Mouse (Mus musculus) frontal cortex, postnatal 36 days (tissue): ENCODE measurements around the gene Rdh16f1.
"Not testable (repeated sequence)": the region's sequence is repeated elsewhere in the genome, so short reads cannot be mapped to it uniquely, and the experiment has no call there.

Experiments used
- DNase-seq, 2 experiments: peaks; one replicate each; pipeline ENCODE4 v3.0.0; 2022; ENCODE audit warnings: low spot score in 2 of 2

Rdh16f1 gene

DNA sequence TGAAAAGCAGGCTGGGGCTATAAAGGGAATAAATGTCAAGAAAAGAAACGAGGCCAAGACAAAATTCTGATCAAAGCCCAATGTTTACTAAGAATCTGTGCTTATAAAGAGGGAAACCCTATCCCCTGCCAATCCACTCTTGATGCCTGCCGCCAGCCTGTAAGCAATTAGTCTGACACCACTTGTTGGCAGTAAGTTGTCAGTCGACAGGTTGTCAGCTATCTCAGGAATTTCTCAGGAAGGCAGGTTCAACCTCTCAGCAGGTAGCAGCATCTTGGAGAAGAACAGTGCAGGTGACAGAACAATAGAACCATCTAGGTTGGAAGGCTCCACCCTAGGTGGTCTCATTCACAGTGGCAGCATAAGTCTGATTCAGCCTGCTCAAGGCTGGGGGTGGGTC lies 69.5 kb downstream of the Rdh16f1 start:
- no peak for DNase-seq

DNA sequence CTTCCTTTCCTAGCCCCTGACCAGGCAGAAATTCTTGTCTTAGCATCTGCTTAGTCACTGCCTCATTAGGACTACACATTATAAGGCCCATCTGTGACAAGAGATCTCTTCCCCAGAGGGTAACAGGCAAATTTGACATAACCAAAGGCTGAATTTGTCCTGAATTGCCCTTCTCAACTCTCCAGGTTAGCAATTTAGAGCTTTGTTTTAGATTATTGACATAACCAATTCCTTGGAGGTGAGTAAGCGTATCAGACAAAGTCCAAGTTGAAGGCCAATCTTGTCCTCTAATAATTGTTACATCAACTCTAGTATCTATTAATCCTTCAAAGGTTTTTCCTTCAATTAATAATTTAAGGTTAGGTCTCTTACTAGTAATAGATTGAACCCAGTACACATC lies 74.6 kb downstream of the Rdh16f1 start:
- not testable (repeated sequence) for DNase-seq

DNA sequence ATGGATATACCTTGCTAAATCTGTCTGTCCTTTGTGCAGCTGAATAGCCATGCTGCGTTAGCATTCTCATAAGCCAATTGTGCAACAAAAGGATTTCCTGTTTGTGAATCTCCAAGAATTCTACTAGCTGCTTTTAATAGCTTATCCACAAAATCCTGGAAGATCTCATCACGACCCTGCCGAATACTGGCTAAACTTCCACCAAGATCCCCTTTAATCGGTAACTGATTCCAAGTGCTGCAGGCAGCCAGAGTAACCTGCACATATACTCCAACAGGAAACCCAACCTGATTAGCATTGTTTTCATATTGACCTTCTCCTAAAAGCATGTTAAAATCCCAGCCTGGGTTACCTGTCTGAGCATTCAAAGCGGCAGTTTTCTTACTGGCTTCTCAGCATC lies 75.7 kb downstream of the Rdh16f1 start:
- no peak for DNase-seq

DNA sequence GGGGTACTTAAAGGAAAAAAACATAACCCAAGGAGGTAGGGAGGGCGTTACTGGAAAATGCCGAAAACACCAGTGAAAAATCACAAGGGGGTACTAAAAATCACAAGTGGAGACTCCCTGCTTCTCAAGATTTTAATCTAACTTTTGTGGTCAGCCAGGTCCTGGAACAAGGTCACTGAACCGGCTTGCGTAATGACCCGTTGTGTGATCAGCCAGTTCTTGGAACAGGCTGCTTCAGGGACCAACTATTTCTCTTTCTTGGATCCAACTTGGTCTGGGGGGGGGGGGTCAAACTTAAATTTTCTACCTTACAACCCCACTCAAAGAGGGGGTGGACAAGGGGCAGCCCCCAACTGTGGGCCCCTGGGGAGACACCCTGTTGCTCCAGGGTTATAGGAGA lies 78.2 kb downstream of the Rdh16f1 start:
- DNase-seq: not testable (repeated sequence)

DNA sequence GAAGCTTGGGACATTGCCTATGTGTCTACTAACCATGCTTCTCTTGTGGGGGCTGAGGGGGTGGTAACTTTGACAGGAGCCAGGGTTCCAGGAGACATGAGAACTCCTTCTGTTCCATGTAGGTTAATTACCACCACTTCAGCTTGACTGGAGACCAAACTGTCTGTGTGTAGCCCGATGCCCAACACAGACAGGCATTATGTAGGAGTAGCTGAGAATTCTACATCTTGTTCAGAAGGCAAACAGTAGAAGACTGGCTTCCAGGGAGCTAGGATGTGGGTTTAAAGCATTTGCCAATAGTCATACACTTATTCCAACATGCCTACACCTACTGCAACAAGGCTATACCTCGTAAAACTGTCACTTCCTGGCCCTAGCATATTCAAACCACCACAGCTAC lies 79.0 kb downstream of the Rdh16f1 start:
- peak; percentile 3 to 28 for DNase-seq

DNA sequence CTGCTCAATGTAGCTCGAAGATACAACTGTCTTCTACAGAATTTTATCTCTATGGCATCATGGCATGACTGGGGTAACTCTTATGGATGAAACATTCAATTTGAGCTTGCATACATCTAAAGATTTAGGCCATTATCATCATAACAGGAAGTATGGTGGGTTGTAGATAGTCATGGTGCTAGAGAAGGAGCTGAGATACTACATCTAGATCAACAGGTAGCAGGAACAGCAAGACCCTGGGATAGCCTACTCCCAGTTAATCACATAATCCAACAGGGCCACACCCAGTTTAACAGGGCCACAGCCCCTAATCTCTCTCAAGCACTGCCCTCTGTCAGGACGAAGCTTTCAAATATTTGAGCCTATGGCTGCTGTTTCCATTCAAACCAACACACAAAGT lies 81.2 kb downstream of the Rdh16f1 start:
- DNase-seq: no peak
